Mouse (Mus musculus) gastrocnemius, postnatal 36 days (tissue): ENCODE measurements around the gene Abtb2. TPM values are rescaled to one million over a fixed set of nuclear protein-coding genes. Genes with fewer than 3 reads are reported as not detected.
A peak's percentile ranks its signal among the peaks of the same experiment; 100 is the strongest.

ENCODE experiments used
- DNase-seq, 2 experiments: peaks; one replicate each; pipeline ENCODE4 v3.0.0; 2022
- intact Hi-C: fragments of 180-260 bp; cut with DNase I; formaldehyde crosslinking; loops from one replicate; pipeline ENCODE4 v1.15.1; 2025
- total RNA-seq, 2 experiments: library from RNA; stranded (reverse); gene quantifications; 2 replicates each; pipeline ENCODE4 v1.2.3; 2021

The Abtb2 gene
- total RNA-seq, 2 experiments from 2014 or later = 6.3 to 6.7 TPM

DNA sequence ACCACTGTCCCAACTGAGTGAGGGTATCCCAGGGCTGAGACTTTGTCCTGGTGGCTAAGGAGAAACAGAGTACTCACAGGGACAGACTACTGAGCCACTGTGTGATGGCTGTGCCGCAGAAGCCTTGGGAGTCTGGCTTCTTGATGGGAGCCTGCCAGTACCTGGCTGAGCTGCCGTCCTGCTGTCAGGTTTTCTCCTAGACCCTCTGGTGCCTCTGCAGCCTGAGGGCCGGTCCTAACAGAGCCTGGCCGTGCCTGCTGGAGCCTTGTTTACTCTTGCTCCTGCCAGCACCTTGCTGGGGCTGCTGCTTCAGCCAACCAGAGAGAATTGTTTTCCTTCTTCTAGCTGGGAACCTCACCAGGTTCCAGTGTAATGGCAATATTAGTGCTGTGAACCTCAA, 148.3 kb downstream of the Abtb2 start:
- DNase-seq = no peak
- intact Hi-C loops = no loop called here

DNA sequence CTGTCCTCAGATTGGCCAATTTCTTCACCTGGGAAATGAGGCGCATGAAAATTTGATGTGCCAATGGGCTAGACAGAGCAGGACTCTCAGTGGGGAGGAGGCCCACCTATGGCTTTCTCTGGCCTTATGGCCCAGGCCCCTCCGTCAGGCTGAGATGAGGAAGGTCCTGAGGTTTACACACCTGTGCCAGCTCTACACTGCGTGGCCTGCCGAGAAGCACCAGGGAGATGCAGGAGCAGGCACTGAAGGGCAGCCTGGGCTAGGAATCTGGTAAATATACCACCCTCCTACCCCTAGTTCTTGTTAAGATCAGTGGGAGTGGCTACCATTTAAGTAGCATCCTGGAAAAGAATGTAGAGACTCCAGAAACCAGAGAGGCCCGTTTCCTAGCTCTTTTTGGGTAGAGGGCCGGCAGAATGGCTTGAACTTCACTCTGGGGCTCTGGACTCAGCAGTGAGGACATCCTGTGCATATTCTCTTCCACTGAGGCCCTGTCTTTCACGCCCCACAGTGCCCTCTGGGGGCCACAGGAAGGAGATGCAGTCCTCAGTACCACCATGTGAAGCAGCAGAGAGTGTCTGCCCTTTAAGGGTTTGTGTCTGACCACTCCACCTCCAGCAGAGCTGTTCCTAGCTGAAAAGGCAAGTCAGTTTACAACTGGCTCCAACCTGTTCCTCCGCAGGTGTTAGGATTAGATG, 152.6 kb downstream of the Abtb2 start:
- intact Hi-C loops = no loop called here
- DNase-seq = peak; percentile 43 to 67

GRCm38 (mm10) chr2:103719292-103719646, 153.2 kb downstream of the Abtb2 start:
- intact Hi-C loops = no loop called here
- DNase-seq = no peak

DNA sequence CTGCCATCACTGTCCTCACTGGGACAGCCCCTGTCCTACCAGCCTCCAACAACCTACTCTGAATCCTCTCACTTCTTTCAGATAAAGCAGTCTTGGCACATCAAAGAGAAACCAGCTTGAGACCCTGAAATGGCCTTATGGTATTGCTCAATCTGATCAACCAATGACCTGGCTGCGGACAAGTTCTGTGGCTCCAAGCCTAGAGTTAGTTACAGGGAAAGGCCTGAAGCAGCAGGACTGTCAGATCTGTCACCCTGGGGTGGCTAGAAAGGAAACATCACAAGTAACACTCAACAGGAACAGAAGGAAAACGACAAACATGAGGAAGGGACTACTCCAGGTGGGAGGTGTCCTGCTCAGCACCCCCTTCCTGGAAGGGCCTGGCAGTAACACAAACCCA, 158.4 kb downstream of the Abtb2 start:
- intact Hi-C loops = loop anchor here (10.0 kb wide), 1 partner anchor 260 kb away; no protein-coding TSS in a partner anchor
- no peak for DNase-seq

DNA sequence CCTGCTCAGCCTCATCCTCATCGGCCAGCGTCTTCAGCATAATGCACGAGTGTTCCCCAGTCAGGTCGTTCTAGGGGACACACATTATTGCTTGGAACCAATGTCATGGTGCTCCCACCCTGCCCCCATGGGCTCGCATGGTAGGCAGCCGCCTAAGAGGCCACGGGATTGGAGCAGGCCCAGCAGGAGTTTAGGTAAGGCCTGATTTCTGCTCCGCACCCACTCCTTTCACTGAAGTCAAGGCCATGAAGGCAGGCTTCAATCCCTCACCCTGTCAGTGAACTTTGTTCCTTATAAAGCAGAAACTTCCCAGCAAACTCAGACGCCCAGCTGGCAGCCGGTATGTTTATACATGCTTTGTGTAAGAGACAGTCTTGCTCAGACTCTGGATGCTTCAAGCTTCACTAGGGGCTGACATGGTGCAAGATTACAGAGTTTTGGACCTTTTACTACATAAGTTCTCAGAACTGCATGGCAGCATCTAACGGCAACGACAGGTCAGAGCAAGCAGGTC, 162.0 kb downstream of the Abtb2 start:
- intact Hi-C loops = loop anchor here (10.0 kb wide), 1 partner anchor 263 kb away; no protein-coding TSS in a partner anchor
- no peak for DNase-seq

GRCm38 (mm10) chr2:103730999-103731398, 164.9 kb downstream of the Abtb2 start:
- intact Hi-C loops = no loop called here
- DNase-seq = no peak

- intact Hi-C loops = no loop called here
- no peak for DNase-seq
Measured at GRCm38 (mm10) chr2:103731423-103731822, 165.3 kb downstream of the Abtb2 start.

GRCm38 (mm10) chr2:103742821-103743220, 176.7 kb downstream of the Abtb2 start:
- intact Hi-C loops = loop anchor here (10.0 kb wide), 1 partner anchor 288 kb away; no protein-coding TSS in a partner anchor
- DNase-seq = peak in 1 of 2 experiments; percentile 5

DNA sequence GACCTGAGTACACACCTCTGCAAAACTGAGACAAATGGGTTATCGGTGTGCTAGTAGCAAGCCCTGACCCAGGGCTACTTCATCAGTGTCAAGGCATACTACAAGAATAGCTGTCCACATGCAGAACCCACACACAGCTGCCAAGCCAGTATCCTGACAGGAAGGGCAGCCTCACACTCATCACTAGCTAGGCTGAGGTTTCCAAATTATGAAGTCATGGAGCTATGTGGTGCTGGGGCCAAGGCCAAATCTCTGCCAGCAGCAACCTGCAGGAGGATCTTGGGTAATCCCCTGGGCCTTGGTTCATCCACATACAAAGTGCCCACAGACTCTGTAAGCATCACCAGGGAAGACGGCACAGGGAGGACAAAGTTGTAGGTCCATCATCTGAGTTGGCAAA, 177.4 kb downstream of the Abtb2 start:
- intact Hi-C loops = loop anchor here (10.0 kb wide), 1 partner anchor 289 kb away; no protein-coding TSS in a partner anchor
- DNase-seq = peak in 1 of 2 experiments; percentile 12

DNA sequence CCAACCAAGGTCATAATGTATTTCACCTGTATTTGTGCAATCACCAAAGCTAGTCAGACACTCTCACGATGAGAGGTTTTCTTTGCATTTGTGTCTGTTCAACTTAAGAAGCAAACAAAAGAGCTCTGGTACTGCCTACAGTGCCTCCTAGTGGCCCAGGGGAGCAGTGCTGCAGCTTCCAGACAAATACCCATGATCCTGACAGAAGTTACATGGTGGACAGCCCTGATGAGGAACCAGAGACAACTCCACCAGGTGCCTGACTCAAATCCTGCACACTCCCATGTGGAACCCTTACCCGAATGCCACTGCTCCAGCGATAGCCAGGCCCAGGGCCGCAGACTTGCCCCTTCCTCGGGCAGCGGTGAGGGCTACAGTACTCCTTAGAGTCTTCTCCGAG, 177.9 kb downstream of the Abtb2 start:
- peak; percentile 18 to 30 for DNase-seq
- intact Hi-C loops = loop anchor here (10.0 kb wide), 1 partner anchor 289 kb away; no protein-coding TSS in a partner anchor

DNA sequence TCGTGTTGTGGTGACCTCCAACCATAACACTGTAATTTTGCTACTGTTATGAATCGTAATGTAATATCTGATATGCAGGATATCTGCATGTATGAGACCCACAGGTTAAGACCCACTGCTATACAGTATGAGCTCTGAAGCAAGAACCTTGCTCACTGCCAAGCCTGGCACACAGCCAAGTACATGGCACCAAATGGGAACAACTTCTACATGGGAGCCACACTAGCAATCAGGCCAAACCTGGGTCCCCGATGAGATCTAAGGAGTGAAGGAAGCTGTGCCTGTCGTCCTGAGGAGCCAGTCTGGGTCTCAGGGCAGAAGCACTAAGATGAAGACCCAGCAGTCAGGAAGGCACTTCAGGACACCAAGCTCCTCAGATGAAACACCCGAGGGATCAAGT, 179.4 kb downstream of the Abtb2 start:
- intact Hi-C loops = loop anchor here (10.0 kb wide), 1 partner anchor 291 kb away; no protein-coding TSS in a partner anchor
- no peak for DNase-seq

GRCm38 (mm10) chr2:103746096-103746495, 180.0 kb downstream of the Abtb2 start:
- DNase-seq = no peak
- intact Hi-C loops = loop anchor here (10.0 kb wide), 1 partner anchor 291 kb away; no protein-coding TSS in a partner anchor

GRCm38 (mm10) chr2:103746761-103747160, 180.7 kb downstream of the Abtb2 start:
- no peak for DNase-seq
- intact Hi-C loops = loop anchor here (10.0 kb wide), 1 partner anchor 292 kb away; no protein-coding TSS in a partner anchor

DNA sequence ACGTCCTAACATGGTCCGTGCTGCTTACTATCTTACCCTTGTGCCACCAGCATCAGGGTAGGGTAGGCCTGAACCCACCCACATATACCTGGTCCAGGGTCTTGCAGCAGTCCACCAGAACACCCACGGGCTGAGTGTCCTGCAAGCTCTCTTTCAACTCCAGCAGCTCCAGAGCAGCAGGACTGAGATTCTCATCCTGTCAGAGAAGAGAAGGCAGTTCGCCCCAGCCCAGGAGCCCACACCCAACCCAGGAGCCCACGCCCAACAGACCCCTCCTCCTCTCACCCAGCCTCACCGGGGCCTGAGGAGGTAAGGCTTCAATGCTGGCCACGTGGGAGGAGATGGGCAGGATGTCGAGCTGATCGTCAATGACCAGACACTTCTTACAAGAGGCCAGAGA, 181.8 kb downstream of the Abtb2 start:
- intact Hi-C loops = loop anchor here (10.0 kb wide), 1 partner anchor 293 kb away; no protein-coding TSS in a partner anchor
- DNase-seq = no peak

- no peak for DNase-seq
- intact Hi-C loops = loop anchor here (10.0 kb wide), 1 partner anchor 294 kb away; no protein-coding TSS in a partner anchor
Measured at GRCm38 (mm10) chr2:103749091-103749490, 183.0 kb downstream of the Abtb2 start.

DNA sequence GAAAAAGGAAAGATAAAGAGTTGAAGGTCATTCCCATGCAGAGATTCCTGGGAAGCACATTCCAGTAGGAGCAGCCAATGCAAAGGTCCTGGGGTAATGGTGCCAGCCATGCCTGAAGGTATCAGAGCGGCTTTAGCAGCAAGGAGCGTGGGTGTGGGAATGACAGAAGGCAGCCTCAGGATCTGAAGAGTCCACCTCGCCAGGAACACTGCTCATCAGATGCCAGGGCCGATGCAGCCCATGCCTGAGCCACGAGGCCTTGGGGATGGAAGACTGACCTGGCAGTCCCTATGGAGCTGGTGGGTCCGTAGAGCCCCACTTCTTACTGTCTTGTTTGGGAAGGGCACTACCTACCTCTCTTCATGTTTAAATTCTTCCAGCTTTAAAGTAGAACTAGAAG, 185.7 kb downstream of the Abtb2 start:
- DNase-seq = no peak
- intact Hi-C loops = no loop called here

- DNase-seq = no peak
- intact Hi-C loops = no loop called here
Measured at GRCm38 (mm10) chr2:103754614-103755013, 188.5 kb downstream of the Abtb2 start.

DNA sequence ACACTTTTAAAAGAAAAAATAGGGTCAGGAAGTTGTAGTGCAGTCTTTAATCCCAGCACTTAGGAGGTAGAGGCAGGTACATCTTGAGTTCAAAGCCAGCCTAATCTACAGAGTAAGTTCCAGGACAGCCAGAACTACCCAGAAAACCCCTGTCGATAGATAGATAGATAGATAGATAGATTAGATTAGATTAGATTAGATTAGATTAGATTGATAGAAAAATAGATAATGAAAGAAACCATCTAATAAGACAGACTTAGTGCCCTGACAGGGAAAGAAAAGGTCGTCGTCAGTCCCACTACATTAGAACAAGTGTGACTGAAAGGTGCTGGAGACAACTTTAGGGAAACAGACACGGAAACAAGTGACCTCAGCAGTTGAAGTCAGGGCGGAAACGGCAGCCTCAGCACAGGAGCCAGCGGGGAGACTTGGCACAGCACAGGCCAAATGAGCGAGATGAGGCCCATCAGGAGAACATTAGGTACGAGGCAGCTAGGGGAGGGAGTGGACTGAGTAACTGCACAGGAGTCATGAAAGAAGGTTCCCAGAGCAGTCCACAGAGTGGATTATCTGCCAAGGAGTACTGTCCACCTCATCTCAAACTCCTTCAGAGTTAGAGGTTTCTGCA, 189.5 kb downstream of the Abtb2 start:
- intact Hi-C loops = no loop called here
- no peak for DNase-seq

DNA sequence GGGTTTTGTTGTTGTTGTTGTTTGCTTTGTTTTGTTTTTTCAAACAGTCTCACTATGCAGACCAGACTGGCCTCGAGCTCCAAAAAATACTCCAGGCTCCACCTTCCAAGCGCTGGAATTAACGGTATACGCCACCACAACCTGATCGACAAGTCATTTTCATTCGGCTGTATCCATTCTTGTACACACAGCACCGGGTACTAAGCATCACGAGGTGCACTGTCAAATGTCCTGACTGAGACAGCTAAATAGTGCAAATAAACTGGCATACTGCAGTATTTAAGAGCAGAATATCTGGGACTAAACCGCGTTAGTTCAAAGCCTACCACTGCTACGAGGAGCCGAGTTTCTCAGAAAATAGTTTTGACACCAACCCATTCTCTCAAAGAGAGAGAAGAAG, 194.3 kb downstream of the Abtb2 start:
- intact Hi-C loops = no loop called here
- no peak for DNase-seq

GRCm38 (mm10) chr2:103760906-103761716, 195.0 kb downstream of the Abtb2 start, which contains the start of gene Nat10:
Gene Nat10, minus strand, starts transcription at chr2:103761270.
- DNase-seq = peak; percentile 95 to 98
- intact Hi-C loops = loop anchor here (1.0 kb wide), 1 partner anchor 35 kb away; no protein-coding TSS in a partner anchor
